Mouse (Mus musculus) layer of hippocampus, adult 9-10 months (tissue): ENCODE data around the gene Cfap70.

ENCODE experiments used
- DNase-seq: peaks from one replicate; pipeline ENCODE4 v3.0.0; 2022; ENCODE audit warnings: low spot score

The Cfap70 gene

GRCm38 (mm10) chr14:20451765-20452331, at the start of gene Cfap70:
Gene Cfap70, minus strand, starts transcription at chr14:20452226.
- DNase-seq = no peak

DNA sequence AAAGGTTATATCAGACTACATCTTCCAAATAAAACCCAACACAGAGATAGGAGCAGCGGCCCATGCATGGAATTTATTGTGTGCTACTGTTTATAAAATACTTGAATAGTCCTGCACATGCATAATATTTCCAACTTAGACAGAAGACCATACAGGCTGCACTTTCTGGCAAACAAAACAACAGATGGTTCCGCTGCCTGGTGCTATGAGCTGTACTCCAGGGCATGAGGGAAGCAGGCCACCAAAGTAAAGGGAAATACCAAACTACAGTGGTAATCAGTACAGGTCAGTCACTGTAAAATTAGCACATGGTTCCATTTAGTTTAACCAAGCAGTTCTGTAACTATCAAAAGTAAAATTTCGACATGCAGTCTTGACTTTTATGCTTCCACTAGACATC, 48.0 kb upstream of the Cfap70 start:
- DNase-seq = no peak

GRCm38 (mm10) chr14:20496603-20497002, 44.6 kb upstream of the Cfap70 start, which contains the start of gene Mss51:
Gene Mss51, minus strand, starts transcription at chr14:20496901.
- DNase-seq = no peak

DNA sequence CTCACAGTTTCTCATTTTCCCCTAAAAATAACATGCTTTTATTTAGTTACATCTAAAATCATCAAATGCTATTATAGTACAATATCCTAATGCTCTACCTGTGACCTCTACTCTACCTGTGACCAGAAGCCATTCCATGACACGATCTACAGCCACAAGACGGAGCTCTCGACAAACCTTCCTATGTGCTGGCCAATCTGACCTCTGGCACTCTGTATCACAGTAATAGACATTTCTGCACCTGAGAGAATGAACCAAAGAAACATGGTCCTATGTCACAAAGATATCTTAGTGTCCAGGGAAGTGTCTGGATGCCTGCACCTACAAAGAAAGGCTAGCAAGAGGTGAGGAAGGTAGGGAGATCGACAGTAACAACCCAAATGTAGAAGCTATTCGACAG, 34.0 kb upstream of the Cfap70 start:
- DNase-seq = no peak

DNA sequence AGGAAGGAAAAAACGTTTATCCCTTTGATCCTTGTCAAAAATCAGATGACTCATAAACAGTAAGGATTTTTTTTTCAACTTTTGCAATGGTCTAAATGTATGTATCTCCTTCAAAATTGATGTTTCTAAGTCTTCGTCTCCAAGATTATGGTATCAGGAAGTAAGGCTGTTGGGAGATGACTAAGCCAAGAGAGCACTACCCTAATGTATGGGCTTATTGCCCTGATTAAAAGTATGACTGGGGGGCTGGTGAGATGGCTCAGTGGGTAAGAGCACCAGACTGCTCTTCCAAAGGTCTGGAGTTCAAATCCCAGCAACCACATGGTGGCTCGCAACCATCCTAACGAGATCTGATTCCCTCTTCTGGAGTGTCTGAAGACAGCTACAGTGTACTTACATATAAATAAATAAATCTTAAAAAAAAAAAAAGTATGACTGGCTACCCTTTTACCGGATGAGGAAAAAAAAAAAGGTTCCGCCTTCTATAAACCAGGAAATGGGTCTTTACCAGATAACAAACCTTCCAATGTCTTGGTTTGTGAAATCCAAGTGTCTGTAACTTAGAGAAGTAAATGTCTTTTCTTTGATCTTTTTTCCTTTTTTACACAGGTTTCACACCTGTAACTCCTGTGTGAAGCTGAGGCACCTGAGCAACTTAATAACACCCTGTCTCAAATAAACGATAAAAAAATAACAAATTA, 30.2 kb upstream of the Cfap70 start:
- no peak for DNase-seq

DNA sequence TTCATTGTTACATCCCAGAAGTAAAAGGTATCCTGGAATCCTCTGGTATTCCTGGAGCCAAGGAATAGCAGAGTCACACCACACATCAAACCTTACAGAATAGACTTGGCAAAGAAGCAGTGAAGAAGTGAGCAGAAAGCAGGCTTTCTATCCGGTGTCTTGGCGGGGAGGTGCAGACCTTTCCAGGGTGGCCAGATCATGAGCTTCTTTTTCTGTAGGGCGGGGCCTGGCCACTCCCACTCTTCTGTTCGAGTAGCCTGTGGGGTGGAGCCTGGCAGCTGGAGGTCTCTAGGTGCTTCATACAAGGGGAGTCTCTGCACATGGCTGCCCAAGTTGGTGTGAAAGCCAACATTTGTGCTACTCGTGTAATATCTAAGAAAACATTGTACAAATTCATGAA, 29.2 kb upstream of the Cfap70 start:
- no peak for DNase-seq

DNA sequence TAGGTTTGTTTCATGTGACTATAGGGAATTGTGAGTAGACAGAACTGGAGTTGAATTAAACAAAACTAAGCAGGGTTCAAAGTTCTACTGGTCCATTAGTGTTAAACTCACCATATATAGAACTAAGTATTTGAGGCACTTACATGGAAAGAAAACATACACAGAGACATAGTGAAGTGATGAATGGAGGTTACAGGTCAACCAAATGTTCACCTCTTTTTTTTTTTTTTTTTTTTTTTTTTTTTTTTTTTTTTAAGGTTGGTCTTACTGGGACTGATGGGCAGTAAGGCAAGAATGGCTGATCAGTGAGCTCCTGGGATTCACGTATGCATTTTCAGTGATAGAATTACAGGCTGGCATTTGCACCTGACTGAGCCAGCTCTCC, 28.2 kb upstream of the Cfap70 start:
- no peak for DNase-seq

DNA sequence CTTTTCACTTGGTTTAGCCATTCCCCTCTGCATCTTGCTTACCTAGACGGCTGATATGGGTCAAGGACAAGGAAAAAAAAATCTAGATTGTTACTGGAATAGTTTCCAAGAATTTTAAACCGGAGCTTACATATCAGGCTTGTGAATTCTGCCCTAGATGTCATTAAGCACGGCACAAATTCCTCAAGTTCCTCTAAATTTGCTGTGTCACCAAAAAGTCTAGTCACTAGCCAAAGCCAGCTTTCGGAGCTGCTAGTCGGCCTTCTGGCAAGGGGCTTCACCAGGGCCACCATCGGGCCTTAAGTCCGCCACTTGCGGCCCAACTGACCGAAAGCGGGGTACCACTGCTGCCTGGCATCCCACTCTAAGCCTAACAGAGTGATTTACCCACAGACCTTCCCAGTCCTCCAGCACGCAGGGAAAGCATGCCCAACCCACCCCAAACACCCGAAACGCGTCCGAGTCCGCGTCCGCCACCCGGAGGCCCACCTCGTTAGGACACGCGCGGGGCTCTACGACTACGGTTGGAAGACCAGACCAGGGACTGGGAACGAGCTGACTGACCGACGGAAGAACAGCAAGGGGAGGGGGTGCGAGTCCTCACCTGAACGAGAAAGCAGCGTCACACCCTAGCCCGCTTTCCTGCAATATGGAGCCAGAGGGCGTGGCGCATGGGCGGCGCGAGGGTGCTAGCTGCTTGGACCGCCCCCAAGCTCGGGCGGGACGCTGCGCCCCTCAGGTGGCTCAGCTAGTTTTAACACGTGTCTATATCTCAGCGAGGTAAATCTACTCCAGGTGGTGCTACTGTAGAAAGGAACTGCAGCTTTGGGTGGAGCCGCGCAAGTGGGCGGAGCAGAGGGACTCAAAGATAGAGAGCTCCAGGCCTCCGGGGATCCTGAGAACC, 27.5 kb upstream of the Cfap70 start, which contains the start of gene Anxa7:
Anxa7 (minus strand) TSS at position 843 of the 904 bp plus-strand sequence.
- peak; percentile 45 for DNase-seq

DNA sequence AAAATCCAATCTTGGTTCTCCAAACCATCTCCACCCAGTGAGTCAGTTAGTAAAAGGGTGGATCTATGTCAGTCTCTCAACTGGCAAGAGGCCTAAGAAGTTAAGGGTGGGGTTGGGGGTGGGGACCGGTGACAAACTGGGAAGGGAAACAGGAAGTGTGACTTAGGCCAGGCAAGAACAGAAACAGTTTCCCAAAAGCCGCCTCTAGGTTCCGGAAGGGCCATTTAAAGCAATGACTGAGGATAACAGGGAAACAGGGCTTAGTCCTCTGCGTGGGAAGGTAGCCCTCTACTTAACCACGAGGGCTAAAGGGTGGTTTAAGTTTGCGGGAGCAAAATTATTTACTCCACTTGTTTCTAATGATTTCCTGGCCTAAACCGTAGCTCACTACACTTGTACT, 26.8 kb upstream of the Cfap70 start:
- no peak for DNase-seq

GRCm38 (mm10) chr14:20478385-20478784, 26.4 kb upstream of the Cfap70 start:
- no peak for DNase-seq

DNA sequence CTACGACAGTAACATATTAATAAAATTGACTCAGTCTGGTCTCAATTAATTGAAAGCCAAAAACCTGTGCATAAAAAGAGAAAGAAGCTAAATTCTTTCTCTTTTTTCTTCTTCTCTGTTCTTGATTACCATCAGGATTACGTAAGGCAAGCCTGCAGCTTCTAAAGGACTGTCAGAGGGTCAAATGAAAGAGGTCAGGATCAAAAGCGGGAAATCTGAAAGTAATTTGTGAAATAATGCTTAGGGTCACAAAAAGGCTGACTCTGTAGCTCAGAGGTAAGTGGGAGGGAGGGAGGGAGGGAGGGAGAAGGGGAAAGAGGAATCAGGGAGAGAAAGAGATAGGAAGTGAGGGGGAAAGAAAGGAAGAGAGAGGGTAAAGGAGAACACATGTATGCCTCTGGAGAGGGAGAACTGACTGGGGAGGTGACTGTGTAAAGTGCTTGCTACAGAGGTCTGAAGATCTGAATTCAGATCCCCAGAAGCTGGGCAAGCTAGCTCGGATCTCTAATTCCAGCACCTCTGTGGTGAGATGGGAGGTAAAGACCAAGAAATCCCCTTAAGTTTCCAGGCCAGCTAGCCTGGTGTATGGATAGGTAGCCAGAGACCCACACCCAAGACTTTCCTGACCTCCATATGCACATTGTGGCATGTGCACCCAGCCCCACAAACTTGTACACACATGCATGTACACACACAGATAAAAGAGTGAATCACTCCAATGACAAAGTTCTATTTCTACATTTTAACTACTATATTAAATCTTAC, 25.4 kb upstream of the Cfap70 start:
- no peak for DNase-seq

GRCm38 (mm10) chr14:20460216-20460615, 8.2 kb upstream of the Cfap70 start:
- no peak for DNase-seq

DNA sequence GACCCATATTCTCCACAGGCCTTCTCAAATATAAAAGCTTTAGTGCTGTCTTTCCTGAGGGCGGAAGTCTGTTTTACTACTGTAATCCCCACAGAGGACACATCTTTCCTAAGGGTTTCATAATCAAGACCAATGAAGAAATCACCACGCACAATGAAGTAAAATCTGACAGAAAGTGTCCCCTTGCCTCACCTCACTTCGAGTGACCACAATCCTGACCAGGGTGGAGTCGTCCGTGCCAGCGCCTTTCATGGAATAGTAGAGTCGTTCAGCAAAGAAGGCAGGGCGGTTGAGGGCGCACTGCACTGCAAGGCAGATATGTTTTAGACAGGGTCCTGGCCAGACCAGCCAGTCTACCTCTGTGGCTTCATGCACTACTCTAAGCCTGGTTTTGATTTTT, 6.4 kb upstream of the Cfap70 start:
- DNase-seq = no peak

DNA sequence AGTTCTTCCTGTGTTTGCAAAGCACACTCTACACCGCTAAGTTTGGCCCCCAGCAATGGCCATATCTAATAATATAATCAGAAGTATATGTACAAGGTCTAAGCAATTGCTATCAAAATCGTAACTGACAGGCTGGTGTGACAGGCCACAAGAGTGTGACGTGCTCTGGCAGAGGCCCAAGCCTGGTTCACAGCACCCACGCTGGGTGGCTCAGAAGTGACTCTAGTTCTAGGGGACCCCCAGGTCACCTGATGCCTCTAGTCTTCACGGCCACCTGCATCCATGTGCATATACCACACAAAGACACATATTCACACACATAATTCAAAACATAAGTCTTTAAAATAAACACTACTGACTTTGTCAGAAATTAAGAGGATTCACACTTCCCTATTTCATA, 903 bp upstream of the Cfap70 start:
- no peak for DNase-seq

DNA sequence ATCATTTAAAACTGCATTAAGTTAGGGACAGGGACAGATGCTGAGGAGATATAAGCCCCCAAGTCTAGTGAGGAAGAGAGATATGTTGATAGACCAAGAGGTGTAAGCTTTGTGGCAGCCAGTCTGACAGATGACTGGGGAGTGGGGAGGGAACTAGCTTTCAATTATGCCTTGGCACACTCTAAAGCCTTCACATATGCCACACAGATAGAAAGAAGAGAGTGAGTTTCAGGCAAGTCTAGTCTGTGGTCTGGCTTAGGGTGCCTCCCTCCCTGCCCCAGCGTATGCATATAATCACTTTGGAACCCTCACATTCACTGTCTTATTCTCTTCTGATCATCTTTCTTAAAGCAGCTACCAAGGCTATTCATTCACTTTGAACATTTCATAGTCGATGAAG, 724 bp downstream of the Cfap70 start:
- DNase-seq = no peak

DNA sequence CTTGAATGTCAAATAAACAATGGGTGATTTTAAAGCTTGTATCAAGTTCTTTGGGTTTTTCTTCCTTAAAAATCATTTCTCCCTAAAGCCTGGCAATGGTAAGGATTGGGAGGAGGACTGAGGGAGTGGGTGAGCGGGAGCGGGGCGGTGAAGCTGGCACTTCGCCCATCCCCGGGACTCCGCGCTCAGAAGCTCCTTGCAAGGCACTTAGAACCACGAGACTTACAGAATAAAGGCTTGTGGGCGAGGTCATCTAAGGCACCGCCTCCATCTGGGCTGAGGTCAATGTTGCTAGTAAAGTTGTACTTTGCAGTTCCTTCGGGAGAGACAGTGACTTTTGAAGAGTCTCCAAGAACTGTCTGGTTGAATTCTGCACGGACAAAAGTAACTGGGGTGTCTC, 4.8 kb downstream of the Cfap70 start:
- DNase-seq = no peak

- no peak for DNase-seq
Observed at GRCm38 (mm10) chr14:20442252-20442651, 9.8 kb downstream of the Cfap70 start.

- no peak for DNase-seq
Observed at GRCm38 (mm10) chr14:20436976-20437375, 15.1 kb downstream of the Cfap70 start.

DNA sequence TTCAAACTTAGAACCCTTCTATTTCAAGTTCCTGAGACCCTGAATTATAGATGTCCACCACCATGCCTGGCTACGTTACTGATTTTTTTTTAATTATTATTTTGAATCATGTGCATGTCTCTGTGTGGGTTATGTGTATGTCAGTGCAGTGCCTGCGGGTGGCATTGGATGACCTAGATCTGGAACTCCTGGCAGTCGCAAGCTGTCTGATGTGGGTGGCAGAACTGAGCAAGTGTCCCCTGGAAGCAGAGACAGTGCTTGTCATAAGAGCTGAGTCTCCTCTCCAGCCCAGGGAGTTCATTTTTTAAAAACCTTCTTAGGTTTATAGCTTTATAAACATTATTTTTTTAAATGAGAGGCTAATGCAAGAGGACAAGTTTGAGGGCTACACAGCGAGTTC, 19.6 kb downstream of the Cfap70 start:
- no peak for DNase-seq

- DNase-seq = no peak
Observed at GRCm38 (mm10) chr14:20431726-20432125, 20.3 kb downstream of the Cfap70 start.

GRCm38 (mm10) chr14:20429833-20430232, 22.2 kb downstream of the Cfap70 start:
- no peak for DNase-seq

GRCm38 (mm10) chr14:20428593-20428992, 23.4 kb downstream of the Cfap70 start:
- no peak for DNase-seq
